Mouse (Mus musculus): Measurements from ENCODE around the gene 4930558C23Rik.
"Not testable (repeated sequence)": the region's sequence is repeated elsewhere in the genome, so short reads cannot be mapped to it uniquely, and the experiment has no call there.

4930558C23Rik gene

DNA sequence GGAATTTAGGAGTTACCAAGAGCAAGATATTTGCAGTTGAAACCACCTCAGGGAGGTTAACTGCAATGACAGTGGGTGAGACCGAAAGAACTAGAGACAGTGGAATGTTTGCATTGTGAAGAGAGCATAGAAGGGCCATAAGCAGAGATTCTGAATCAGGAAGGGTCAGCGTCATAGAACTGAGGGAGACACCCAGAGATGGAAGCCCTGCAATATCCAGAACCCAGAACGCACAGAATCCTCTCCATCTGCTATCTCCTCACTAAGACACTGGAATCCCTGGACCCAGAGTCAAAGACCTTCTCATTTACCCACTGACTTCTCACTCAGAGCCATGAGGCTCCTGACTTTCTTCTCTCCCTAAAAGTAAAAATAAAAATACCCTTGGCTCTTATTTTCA lies at the start of gene 4930558C23Rik:
Gene 4930558C23Rik (minus strand): TSS at position 101 of the 400 bp plus-strand sequence.
- DNase-seq (ENCODE audit: extremely low read depth, low read depth): no peak

DNA sequence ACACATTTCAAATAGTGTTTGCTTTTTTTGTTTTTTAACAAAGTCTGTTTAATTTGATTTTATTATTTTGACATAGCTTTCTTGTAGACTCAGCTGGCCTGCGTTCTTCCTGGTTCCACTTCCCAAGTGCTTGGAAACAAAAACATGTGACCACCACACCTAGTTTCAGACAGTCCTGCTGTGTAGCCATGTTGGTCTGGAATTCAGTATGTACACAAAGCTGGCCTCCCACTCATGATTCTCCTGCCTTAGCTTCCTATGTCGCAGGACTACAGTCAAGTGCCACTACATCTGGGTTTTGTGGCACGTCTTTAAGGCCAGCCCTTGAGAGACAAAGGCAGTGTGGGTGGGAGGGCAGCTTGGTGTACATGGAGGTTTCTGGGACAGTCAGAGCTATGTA lies 48.3 kb upstream of the 4930558C23Rik start:
- no peak for DNase-seq (ENCODE audit: extremely low read depth, low read depth)

DNA sequence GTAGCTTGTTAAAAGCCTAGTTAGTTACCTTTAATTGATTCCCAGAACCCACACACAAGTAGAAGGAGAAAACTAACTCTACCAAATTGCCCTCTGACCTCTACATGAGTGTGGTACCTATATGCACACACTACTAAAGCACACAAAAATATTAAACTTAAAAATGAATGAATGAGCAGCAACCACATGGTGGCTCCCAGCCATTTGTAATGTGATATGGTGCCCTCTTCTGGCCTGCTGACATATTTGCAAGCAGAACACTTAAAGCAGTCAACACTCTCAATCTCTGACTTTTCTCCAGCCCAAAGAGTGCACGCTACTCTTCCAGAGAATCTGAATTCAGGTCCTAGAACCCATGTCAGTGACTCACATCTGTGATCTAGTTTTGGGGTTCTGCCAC lies 47.8 kb upstream of the 4930558C23Rik start:
- DNase-seq (ENCODE audit: extremely low read depth, low read depth): peak; percentile 76

DNA sequence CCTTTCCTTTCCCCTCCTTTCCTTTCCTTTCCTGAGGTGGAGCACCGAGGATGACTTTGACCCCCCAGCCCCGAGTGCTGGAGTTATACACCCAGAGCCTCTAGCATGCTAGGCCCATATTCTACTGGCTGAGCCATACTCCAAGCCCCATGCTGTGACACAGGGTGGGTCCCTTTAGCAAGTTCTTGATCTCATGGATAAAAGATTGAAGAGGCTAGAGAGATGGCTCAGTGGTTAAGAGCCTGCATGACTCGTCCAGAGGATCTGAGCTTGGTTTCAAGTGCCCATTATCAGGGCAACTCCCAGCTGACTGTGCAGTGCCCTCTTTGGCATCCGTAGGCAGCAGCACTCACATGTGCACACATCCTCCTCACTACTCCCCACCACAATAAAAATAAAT lies 42.7 kb upstream of the 4930558C23Rik start:
- no peak for DNase-seq (ENCODE audit: extremely low read depth, low read depth)

DNA sequence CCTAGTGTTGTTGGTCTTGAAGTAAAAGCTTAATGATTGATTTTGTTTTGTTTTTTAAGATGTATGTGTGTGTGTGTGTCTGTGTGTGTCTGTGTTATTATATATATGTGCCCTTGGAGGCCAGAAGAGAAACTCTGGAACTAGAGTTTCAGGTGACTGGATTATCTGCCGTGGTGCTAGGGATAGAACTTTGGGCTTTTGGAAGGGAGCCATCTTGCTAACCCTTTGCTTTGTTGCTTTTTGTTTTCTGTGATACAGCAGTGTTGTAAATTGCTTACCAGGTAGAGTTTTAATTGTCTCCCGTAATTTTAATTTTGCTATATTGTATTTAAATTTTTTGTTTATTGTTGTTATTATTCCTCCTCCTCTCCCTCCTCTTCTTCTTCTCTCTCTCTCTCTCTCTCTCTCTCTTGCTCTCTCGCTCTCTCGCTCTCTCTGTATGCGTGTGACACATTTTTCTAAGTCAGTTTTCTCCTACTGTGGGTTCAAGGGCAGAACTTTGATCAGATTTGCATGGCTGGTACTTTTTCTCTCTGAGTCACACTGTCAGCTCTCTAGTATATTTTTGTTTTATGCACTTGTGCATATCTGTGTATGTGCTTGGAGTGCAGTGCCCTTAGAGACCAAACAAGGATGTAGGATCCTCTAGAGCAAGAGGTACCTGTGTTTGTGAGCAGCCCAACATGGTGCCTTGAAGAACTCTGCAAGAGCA lies 39.9 kb upstream of the 4930558C23Rik start:
- DNase-seq (ENCODE audit: extremely low read depth, low read depth): no peak

DNA sequence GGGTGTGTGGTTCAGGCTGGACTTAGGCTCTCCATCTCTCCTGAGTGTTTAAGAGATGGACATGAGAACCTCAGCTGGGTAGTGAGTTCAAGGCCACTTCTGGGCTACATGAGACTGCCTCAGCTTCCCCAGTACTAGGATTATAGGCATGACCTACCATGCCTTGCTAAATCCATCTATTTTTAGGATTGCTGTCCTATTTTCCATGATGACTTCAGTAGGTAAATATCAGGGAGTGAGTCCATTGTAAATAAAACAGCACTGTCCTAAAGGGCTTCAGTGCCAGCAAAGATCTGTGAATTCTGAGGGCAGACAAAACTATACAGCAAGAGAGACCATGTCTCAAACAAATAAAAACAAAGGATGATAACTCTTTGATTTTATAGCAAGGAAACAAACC lies 37.0 kb upstream of the 4930558C23Rik start:
- DNase-seq (ENCODE audit: extremely low read depth, low read depth): no peak

DNA sequence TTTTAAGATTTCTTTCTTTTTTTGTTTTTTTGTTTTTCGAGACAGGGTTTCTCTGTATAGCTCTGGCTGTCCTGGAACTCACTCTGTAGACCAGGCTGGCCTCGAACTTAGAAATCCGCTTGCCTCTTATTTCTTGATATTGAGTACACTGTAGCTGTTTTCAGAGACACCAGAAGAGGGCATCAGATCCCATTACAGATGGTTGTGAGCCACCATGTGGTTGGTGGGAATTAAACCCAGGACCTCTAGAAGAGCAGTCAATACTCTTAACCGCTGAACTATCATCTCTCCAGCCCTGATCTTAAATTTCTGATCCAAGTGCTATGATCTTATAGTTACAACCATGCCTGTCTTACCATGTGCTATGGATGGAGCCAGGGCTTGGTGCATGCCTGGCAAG lies 36.0 kb upstream of the 4930558C23Rik start:
- not testable (repeated sequence) for DNase-seq (ENCODE audit: extremely low read depth, low read depth)

DNA sequence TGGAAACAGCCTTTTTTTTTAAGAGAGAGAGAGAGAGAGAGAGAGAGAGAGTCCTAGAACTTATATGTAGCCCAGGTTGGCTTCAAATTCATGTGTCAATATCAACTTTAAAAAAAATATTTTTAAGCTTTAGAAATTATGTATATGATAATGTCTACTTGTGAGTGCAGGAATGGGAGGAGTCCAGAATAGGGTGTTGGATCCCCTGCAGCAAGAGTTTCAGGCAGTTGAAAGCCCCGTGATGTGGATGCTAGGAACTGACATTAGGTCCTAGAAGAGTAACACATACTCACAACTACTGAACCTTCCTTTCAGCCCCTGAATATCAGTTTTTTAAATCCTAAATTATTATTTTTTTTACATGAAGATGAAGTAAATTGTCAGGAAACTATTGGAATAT lies 32.9 kb upstream of the 4930558C23Rik start:
- DNase-seq (ENCODE audit: extremely low read depth, low read depth): no peak

DNA sequence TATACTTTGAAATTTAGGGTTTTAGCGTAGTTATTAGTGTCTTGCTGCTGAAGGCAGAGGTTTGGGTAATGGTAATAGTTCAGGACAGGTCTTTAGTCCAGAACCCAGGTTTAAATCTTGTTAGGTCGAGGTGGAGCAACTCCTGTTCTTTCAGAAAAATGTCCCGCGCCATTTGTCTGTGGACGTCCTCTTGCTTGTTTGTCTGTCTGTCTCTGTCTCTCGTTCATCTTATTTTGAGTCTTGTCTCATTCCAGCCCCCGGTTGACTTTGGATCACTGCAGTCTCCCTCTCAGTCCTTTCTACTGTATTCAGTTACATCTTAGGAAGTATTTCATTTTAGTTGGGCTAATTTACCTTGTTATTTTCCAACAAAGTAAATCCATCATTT lies 32.3 kb upstream of the 4930558C23Rik start:
- peak; percentile 50 for DNase-seq (ENCODE audit: extremely low read depth, low read depth)

DNA sequence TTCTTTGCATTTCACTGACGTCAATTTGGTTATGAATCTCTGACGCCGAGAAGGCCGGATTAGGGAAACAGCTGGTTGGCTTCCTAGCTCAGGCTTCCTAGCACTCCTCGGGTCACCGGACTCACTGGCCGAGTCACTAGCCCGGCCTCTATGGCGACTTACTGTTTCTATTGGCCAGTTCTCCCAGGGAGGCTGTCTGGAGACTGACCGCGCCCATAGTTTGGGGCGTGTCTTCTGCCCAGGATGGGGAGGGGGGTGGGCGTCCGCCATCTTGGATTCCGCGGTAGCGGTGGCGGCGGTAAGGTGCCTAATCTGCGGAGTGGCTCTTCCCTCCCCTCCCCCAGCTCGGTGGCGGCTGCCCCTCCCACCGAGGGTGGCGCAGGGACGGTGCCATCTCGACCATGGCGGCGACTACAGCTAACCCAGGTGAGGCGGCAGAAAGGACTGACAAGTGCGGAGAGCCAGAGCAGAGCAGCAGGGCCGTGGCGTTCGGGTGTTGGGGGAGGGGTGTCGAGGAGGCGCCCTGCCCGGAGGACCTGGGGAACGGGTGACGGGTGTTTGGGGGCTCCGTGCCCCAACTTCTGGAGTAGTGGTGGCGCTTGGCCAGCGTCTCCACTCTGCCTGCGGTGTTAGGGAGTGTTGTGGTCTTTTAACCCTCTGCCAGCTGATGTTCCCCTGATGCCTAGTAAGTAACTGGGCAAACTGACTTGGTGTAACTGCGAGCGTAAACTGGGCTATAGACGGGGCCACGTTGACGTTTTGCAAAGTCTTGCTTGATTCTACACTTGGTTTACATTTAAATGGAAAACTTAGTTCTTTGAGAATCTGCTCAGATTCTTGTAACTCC lies 31.7 kb upstream of the 4930558C23Rik start, which contains the start of gene Arnt:
Gene Arnt (plus strand): TSS at position 253 of the 847 bp plus-strand sequence.
- DNase-seq (ENCODE audit: extremely low read depth, low read depth): peak; percentile 100

DNA sequence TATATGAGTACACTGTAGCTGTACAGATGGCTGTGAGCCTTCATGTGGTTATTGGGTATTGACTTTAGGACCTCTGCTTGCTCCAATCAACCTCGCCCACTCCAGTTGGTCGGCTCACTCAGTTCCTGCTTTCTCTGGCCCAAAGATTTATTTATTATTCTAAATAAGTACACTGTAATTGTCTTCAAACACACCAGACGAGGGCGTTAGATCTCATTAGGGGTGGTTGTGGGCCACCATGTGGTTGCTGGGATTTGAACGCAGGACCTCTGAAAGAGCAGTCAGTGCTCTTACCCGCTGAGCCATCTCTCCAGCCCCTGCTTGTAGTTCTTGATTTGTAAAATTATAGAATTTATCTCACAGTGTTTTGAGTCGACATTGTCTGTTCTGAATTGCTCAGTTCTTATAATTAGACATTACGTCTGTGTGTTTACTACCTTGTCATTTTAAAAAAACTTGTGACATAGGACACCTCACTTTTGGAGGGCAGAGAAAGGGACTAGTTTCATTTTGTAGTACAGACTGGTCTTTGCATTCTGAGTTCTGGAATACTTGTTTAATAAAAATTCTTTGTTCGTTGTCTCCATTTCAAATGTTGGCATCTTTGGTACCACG lies 30.8 kb upstream of the 4930558C23Rik start:
- peak; percentile 65 for DNase-seq (ENCODE audit: extremely low read depth, low read depth)

DNA sequence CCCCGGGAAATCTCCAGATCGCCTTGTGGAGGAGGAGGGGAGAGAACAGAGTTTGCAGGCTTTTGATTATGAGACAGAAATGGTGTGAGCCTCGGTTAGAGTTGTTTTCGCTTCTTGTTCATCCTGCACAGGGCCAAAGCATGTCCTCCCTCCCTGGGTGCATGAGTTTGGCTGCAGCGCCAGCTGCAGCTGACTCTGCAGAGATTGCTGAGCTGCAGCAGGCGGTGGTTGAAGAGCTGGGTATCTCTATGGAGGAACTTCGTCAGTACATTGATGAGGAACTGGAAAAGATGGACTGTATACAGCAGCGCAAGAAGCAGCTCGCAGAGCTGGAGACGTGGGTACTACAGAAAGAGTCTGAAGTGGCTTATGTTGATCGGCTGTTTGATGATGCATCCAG lies 25.8 kb upstream of the 4930558C23Rik start:
- not testable (repeated sequence) for DNase-seq (ENCODE audit: extremely low read depth, low read depth)

DNA sequence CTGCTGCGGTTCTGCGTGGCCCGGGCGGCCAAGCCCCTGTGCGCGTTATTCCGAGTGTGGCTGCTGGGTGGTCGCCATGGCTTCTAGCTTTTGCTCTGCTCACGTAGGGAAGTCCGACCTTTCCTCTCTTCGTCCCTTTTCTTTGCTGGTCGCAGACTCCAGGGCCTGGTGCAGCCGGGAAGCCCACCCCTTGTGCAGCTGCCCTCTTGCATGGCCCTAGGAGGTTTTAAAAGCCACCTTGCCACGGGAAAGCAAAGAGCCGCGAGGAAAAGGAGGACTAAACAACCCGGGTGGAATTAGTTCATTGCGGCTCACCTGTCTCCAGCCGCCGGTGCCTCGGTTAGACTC lies 25.2 kb upstream of the 4930558C23Rik start:
- not testable (repeated sequence) for DNase-seq (ENCODE audit: extremely low read depth, low read depth)

DNA sequence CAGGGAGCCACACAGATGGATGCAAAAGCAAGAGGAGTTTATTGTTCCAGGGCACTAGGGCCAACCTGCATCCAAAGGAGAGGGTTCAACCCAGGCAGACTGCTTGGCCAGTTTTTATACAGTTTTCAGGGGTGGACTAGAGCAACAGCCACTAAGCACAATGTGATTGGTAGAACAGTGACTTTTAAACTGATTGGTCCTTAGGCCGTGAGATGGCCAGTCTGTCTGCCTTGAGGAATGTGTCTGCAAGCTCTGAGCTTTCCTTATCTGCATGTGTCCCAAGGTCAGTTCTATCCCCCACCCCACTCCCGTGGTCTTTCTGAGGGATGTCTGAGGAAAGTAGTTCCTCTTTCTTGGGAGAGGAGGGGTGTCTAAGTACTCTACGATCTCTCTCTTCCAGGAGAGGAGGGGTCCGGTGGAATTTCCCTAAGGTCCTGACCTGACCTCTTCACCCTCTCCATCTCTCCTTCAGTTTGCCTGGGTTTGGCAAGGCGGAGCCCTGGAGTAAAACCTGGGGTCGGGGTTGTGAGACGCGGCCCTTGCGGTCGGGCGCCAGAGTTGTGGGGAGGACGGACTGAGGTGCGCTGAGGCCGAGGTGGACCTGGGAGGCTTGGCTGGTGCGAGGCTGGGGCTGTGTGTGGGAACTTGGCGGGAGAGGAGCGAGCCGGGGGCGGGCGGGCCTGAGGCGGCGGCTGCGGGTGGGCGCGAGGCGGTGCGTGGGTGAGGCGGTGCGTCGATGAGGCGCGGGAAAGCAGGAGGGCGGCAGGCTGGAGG lies 24.7 kb upstream of the 4930558C23Rik start:
- DNase-seq (ENCODE audit: extremely low read depth, low read depth): peak; percentile 79

DNA sequence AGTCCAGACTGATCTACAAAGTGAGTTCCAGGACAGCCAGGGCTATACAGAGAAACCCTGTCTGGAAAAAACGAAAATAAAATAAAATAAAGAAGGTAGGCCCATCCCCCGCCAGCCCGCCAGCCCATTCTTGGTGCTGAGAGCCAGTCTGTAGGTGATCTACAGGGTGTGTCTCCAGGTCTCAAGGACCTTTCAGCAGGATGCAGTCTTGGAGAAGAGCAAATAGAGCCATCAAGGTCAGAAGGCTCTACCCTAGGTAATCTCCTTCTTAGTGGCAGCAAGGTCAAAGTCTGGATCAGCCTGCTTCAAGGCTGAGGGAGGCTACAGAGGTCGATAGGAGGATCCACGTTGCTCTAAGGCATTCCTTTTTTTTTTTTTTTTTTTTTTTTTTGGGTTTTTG lies 23.8 kb upstream of the 4930558C23Rik start:
- not testable (repeated sequence) for DNase-seq (ENCODE audit: extremely low read depth, low read depth)

DNA sequence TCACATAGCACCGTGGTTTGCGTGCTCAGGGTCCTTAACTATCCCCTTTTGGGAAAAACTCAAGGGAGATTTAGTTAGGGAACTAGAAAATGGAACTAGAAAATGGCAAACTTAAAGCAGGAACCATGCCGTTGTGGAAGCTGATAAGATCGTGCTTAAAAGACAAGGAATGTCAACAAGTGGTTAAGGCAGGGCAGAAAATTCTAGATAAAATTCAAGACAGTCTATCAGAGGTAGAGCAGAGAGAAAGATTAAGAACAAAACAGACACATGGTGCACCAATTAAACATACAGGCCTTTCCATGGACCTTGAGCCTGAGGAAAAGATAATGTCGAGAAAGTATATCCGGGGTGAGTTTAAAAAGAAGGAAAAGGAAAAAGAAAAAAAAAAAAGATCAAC lies 15.2 kb upstream of the 4930558C23Rik start:
- peak; percentile 49 for DNase-seq (ENCODE audit: extremely low read depth, low read depth)

DNA sequence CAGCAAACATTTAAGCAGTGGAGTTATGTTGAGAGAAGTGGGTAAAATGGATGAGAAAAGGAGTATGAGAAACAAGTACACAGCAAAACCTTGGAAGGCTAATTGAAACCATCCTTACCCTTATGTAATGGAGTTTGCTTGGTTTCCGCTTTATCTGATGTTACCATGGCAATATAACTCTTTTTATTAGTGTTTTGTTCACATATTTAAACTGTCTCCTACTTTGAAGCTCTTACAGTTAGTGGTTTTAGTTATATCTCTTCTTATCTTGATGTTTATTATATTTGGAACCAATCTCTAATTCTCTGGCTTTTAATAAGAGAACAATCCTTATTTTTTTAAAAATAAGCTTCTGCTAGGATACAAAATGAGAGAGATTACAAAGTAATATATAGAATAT lies 9.6 kb upstream of the 4930558C23Rik start:
- no peak for DNase-seq (ENCODE audit: extremely low read depth, low read depth)

DNA sequence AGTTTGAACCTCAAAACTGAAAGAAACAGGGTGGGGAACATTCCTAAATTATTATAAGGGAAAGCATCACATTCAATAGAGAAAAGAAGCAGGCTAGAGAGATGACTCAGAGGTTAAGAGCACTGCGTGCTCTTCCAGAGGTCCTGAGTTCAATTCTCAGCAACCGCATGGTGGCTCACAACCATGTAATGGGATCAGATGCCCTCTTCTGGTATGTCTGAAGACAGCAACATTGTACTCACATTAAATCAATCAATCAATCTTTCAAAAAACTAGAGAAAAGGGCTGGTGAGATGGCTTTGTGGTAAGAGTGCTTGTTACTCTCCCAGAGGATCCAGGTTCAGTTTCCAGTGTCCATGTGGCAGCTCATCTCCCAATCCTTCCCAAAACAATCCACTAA lies 6.2 kb upstream of the 4930558C23Rik start:
- no peak for DNase-seq (ENCODE audit: extremely low read depth, low read depth)

DNA sequence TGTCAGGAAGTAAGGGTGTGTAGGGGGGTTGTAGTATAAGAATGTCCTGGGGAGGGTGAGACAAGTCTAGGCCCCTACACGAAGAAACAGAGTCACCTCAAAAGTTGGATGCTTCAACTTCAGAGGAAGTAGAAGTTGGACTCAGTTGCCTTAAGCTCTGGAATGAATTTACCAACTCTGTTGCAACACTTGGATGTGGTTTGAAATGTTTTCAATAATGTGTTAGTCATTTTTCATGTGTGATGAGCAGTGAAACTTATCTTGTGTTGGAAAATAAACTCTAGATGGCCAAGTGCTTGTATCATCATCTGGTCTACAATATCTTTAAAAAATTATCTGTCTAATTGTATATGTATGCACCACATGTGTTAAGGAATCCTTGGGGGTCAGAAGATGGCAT lies 5.1 kb upstream of the 4930558C23Rik start:
- DNase-seq (ENCODE audit: extremely low read depth, low read depth): no peak

DNA sequence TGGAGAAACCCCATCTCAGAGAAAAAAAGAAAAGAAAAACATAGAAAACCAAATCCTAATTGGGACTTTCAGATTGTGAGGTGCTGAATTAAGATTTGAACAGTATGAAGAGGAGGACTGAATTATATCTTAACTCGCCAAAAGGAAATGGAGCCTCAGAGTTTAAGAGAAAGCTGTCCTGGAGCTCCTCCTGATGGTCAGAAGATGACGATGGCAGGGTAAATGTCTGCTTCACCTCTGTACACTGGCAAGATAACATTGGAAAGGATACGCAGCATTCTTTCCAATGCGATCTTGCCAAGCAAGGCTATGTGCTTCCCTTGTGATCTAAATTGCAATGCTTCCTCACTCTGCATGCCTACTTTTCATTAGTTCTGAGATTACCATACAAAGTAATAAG lies 8.3 kb downstream of the 4930558C23Rik start:
- peak; percentile 22 for DNase-seq (ENCODE audit: extremely low read depth, low read depth)

DNA sequence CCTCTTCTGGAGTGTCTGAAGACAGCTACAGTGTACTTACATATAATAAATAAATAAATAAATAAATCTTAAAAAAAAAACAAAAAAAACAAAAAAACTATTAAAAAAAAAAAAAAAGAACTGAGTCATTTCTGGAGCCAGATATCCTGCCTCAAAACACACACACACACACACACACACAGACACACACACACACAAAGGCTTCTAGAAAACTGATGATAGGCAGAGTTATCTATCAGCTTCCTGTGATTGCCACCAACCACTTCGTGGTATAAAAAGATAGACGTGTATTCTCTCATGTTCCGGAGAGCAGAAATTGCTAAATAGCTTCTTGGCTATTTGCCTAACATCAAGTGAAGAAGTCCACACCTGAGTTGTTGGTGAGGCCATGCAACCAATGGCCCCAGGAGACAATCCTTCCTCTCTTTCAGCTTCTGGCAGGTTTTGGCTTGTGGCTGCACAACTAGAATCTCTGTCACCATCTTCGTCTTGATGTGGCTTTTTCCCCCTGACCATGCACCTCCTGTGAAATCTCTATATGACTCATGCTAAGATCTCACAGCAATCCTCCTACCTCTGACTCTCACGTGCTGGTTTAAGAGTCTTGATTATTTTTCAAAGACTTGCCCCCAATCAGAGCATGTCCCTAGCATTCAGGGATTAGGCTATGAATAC lies 17.1 kb downstream of the 4930558C23Rik start:
- no peak for DNase-seq (ENCODE audit: extremely low read depth, low read depth)

All from MEL-GATA-1-ER (cell line).